Mouse (Mus musculus): ENCODE measurements around the gene Crocc. TPM values are rescaled to one million over a fixed set of nuclear protein-coding genes. Genes with fewer than 3 reads are reported as not detected.

Crocc gene
- polyA plus RNA-seq, 1 experiment from 2014 or later = 1.6 TPM

DNA sequence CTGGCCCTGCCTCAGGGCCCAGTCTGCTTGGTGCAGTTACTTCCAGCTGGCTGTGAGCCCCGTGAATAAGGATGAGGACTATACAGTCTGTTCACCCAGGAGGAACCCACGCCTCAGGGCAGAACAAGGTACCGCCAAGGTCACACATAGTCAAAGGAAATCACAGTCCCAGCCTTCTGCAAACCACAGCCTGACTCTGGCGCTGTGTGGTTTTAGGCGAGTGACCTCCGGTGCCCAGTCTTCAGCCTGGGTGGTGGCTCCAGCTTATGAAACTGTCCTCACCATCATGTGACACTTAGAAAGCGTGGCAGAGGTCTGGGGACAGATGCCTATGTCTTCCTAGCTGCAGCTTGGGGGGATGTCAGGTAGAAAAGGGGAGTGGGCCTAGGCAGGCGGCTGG is 64.5 kb downstream of the Crocc start:
- WGBS = 92% methylated on average over 8 of the region's 8 CpGs
- TF ChIP-seq EP300 (optimal IDR thresholded peaks at IDR 0.05) (no peak), CTCF (IDR thresholded peaks at IDR 0.05; ENCODE audit: low read depth) (no peak)
- H3K9me3 ChIP-seq (ENCODE audit: control insufficient read depth, low read length) = no peaks in the 10 kb centered on the region
- no peaks in the 10 kb centered on the region for H3K27me3 ChIP-seq (ENCODE audit: control insufficient read depth, insufficient read depth, low read length)
- H3K27ac ChIP-seq (replicated peaks) = no peak overlapping the region
- H3K9ac ChIP-seq (ENCODE audit: low read length) = no peak overlapping the region
- no peak for DNase-seq (ENCODE audit: low spot score)
- H3K4me2 ChIP-seq (replicated peaks; ENCODE audit: low read depth) = no peak overlapping the region
- H3K36me3 ChIP-seq (ENCODE audit: control insufficient read depth, insufficient read depth, low read length) = peaks cover 9% of the 10 kb centered on the region; the same call in 1 of the 2 replicates
- no peak overlapping the region for H3K4me3 ChIP-seq (ENCODE audit: low read depth, low read length)
- ATAC-seq (ENCODE audit: low FRiP score, low TSS enrichment) = no peak
- H3K4me1 ChIP-seq (replicated peaks; ENCODE audit: control insufficient read depth, insufficient read depth) = no peaks in the 10 kb centered on the region

DNA sequence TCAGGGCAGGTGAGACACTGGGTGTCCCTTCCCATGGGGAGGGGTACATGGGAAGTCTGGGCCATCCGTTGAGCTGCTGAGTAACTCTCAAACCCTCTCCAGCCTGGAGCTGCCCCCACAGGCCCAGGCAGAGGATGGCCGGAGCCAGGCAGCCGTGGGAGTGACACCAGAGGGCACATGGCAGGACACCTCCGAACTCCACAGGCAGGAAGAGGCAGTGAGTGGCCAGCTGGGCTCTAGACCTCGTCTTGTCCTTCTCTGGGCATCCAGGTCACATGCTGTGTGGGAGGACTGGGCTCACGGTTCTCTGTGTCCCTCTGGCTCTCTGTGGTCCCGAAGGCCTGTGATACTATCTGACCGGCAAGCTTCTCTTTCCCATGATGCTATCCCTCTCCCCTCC is 66.5 kb downstream of the Crocc start:
- WGBS = 87% methylated on average over 6 of the region's 8 CpGs
- TF ChIP-seq CTCF (IDR thresholded peaks at IDR 0.05; ENCODE audit: low read depth) (no peak), EP300 (optimal IDR thresholded peaks at IDR 0.05) (no peak)
- Histone ChIP-seq H3K27me3 (ENCODE audit: control insufficient read depth, insufficient read depth, low read length) (no peaks in the 10 kb centered on the region), H3K4me1 (replicated peaks; ENCODE audit: control insufficient read depth, insufficient read depth) (no peaks in the 10 kb centered on the region), H3K4me2 (replicated peaks; ENCODE audit: low read depth) (no peak overlapping the region), H3K9me3 (ENCODE audit: control insufficient read depth, low read length) (no peaks in the 10 kb centered on the region), H3K9ac (ENCODE audit: low read length) (no peak overlapping the region), H3K27ac (replicated peaks) (no peak overlapping the region), H3K36me3 (ENCODE audit: control insufficient read depth, insufficient read depth, low read length) (peaks cover 9% of the 10 kb centered on the region; the same call in 1 of the 2 replicates), H3K4me3 (ENCODE audit: low read depth, low read length) (no peak overlapping the region)
- DNase-seq (ENCODE audit: low spot score) = no peak
- ATAC-seq (ENCODE audit: low FRiP score, low TSS enrichment) = no peak

DNA sequence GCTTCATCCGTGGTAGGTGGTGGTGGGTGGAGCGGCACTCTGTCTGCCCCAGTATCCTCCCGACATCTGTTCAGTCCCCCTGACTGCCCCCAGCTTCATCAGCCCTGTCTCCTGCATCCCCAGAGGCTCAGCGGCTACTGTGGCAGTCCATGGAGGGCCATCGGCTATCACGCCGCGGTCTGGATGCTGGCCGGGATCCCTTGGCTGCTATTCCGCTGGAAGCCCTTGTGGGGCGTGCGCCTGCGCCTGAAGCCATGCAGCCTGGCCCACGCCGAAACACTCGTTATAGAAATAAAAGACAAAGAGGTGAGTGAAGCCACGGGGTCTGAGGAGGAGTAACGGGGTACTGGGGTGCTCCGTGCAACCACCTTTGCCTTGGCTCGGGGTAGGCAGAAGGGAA is 68.1 kb downstream of the Crocc start:
- Histone ChIP-seq H3K27ac (replicated peaks) (no peak overlapping the region), H3K4me3 (ENCODE audit: low read depth, low read length) (no peak overlapping the region), H3K4me1 (replicated peaks; ENCODE audit: control insufficient read depth, insufficient read depth) (peaks cover 5% of the 10 kb centered on the region), H3K27me3 (ENCODE audit: control insufficient read depth, insufficient read depth, low read length) (no peaks in the 10 kb centered on the region), H3K9ac (ENCODE audit: low read length) (no peak overlapping the region), H3K9me3 (ENCODE audit: control insufficient read depth, low read length) (no peaks in the 10 kb centered on the region), H3K36me3 (ENCODE audit: control insufficient read depth, insufficient read depth, low read length) (peaks cover 9% of the 10 kb centered on the region; the same call in 1 of the 2 replicates), H3K4me2 (replicated peaks; ENCODE audit: low read depth) (no peak overlapping the region)
- ATAC-seq (ENCODE audit: low FRiP score, low TSS enrichment) = no peak
- 92% methylated on average over 20 of the region's 20 CpGs for WGBS
- TF ChIP-seq CTCF (IDR thresholded peaks at IDR 0.05; ENCODE audit: low read depth) = no peak
- no peak for TF ChIP-seq EP300 (optimal IDR thresholded peaks at IDR 0.05)
- no peak for DNase-seq (ENCODE audit: low spot score)

DNA sequence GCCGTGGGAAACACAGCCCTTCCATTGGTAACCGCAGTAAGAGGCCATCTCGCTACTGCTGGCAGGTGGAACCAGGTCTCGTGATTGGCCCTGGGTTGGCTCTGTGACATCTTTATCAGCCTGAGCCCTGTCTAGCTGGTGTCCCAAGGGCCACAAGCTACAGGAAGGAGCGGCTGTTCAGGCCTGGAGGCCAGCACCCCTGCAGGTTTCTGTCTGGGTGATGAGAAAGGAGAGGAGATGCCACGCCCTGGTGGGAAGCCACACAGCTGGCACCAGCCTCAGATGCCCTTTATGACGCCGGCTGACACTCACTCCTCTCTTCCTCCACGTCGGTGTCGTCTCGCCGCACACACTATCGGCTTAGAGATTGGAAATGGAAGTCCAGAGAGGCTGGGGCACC is 70.9 kb downstream of the Crocc start:
- TF ChIP-seq EP300 (optimal IDR thresholded peaks at IDR 0.05) (no peak), CTCF (IDR thresholded peaks at IDR 0.05; ENCODE audit: low read depth) (no peak)
- 83% methylated on average over 14 of the region's 14 CpGs for WGBS

DNA sequence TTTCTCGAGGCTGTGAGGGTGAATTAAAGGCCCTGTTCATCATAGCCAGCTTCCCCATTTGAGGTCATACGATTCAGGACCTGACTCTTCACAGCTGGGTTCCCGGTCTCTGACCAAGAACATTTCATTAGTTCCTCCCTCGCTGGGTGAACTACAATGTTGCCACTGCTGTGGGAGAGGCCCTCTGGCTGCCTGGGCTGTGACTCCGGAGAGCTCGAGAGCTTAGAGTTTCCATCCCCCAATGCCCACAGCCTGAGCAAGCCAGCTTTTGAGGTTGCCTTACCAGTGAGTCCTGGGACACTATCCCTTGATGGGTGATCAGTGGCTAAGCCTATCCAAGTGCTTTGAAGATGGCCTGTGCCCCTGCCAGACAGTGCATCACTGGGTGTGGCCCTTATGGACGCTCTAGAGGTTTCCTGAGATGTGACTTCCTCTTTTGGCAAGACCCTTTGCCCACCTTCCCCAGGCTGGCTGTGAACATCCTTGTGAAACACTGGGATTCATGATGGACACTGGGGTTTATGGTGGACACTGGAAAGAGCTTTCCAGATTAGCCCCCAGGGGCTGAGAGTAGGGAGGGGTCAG is 71.6 kb downstream of the Crocc start:
- Histone ChIP-seq H3K9me3 (ENCODE audit: control insufficient read depth, low read length) (no peaks in the 10 kb centered on the region), H3K4me2 (replicated peaks; ENCODE audit: low read depth) (no peak overlapping the region), H3K4me3 (ENCODE audit: low read depth, low read length) (no peak overlapping the region), H3K9ac (ENCODE audit: low read length) (no peak overlapping the region), H3K27ac (replicated peaks) (no peak overlapping the region), H3K4me1 (replicated peaks; ENCODE audit: control insufficient read depth, insufficient read depth) (peaks cover 7% of the 10 kb centered on the region), H3K27me3 (ENCODE audit: control insufficient read depth, insufficient read depth, low read length) (no peaks in the 10 kb centered on the region), H3K36me3 (ENCODE audit: control insufficient read depth, insufficient read depth, low read length) (peaks cover 2% of the 10 kb centered on the region; the same call in 1 of the 2 replicates)
- WGBS = 64% methylated on average over 7 of the region's 7 CpGs
- TF ChIP-seq EP300 (optimal IDR thresholded peaks at IDR 0.05) = no peak
- no peak for TF ChIP-seq CTCF (IDR thresholded peaks at IDR 0.05; ENCODE audit: low read depth)
- DNase-seq (ENCODE audit: low spot score) (no peak), ATAC-seq (ENCODE audit: low FRiP score, low TSS enrichment) (no peak)

More for the DNA sequence above, 70.9 kb downstream of the Crocc start:
- H3K9me3 ChIP-seq (ENCODE audit: control insufficient read depth, low read length) = no peaks in the 10 kb centered on the region
- no peaks in the 10 kb centered on the region for H3K27me3 ChIP-seq (ENCODE audit: control insufficient read depth, insufficient read depth, low read length)
- no peak overlapping the region for H3K9ac ChIP-seq (ENCODE audit: low read length)
- ATAC-seq (ENCODE audit: low FRiP score, low TSS enrichment) = no peak
- H3K36me3 ChIP-seq (ENCODE audit: control insufficient read depth, insufficient read depth, low read length) = peaks cover 2% of the 10 kb centered on the region; the same call in 1 of the 2 replicates
- H3K4me1 ChIP-seq (replicated peaks; ENCODE audit: control insufficient read depth, insufficient read depth) = peaks cover 7% of the 10 kb centered on the region
- H3K4me3 ChIP-seq (ENCODE audit: low read depth, low read length) = no peak overlapping the region
- no peak overlapping the region for H3K4me2 ChIP-seq (replicated peaks; ENCODE audit: low read depth)
- DNase-seq (ENCODE audit: low spot score) = no peak
- no peak overlapping the region for H3K27ac ChIP-seq (replicated peaks)

DNA sequence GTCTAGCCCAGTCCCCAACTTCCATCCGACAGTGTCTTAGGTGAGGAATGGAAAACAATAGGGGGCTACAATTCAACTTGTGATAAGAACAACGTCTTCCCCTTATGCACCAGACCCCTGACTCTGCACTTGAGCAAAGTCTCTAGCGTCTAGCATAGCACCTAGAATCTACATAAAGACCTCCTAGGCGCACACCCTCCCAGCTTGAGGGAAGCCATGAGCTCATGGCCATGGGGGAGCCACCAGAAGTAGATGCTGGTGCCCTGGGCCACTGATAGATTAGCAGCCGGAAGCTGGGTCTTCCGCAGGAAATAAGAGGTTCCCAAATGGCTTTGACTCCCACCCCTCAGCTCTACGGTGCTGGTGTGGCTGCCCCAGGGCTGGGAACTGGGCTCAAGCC is 72.9 kb downstream of the Crocc start:
- Histone ChIP-seq H3K4me3 (ENCODE audit: low read depth, low read length) (peak overlapping the region; percentile 90), H3K9me3 (ENCODE audit: control insufficient read depth, low read length) (no peaks in the 10 kb centered on the region), H3K36me3 (ENCODE audit: control insufficient read depth, insufficient read depth, low read length) (no peaks in the 10 kb centered on the region; the same call in 1 of the 2 replicates), H3K27me3 (ENCODE audit: control insufficient read depth, insufficient read depth, low read length) (no peaks in the 10 kb centered on the region), H3K27ac (replicated peaks) (no peak overlapping the region), H3K4me1 (replicated peaks; ENCODE audit: control insufficient read depth, insufficient read depth) (peaks cover 7% of the 10 kb centered on the region), H3K9ac (ENCODE audit: low read length) (peak overlapping the region; percentile 78), H3K4me2 (replicated peaks; ENCODE audit: low read depth) (peak overlapping the region; percentile 88)
- no peak for ATAC-seq (ENCODE audit: low FRiP score, low TSS enrichment)
- WGBS = 28% methylated on average over 7 of the region's 7 CpGs
- DNase-seq (ENCODE audit: low spot score) = no peak
- TF ChIP-seq EP300 (optimal IDR thresholded peaks at IDR 0.05) (no peak), CTCF (IDR thresholded peaks at IDR 0.05; ENCODE audit: low read depth) (no peak)

Measured in stomach, postnatal 0 days (tissue).